Mouse (Mus musculus): Measurements from ENCODE around the gene Sugp2.
A peak's percentile ranks its signal among the peaks of the same experiment; 100 is the strongest.
"Not testable (repeated sequence)": the region's sequence is repeated elsewhere in the genome, so short reads cannot be mapped to it uniquely, and the experiment has no call there.

Sugp2 gene

DNA sequence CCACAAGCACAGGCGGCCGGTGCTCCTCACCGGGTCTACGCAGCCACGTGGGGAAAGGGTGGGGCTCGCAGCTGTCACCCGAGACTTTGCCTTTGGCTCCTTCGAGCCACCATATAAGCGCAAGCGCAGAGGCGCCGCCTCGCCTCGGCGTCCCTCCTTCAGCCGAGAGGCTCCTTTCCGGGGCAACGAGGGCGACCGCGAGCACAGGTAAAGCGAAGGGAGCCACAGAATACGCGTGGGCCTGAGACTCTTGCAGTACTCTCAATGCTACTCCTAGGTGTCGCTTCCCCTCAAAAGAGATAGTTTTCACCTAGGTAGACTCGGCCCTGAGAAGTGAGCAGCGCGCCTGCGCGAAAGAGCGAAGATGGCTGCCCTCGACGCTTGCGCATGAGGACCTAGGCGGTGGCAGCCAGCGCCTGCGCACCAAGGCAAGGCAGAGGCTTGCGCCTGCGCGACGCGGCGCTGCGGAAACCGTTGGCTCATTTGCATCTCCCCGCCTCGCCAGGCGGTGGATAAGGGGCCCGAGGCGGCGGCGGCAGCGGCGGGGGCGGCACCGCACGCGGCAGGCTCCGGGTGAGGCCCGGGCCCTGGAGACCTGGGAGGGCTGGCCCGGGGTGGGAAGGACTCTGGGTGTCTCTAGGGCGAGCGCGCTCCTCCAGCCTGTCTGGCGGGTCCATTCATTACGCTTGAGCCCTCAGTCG is at the start of gene Sugp2, which contains the start of gene Armc6:
Sugp2 (plus strand) TSS at position 147 of the 701 bp plus-strand sequence.
Armc6 (minus strand) TSS at position 387 of the 701 bp plus-strand sequence.
- peak; percentile 96 to 97 for DNase-seq

DNA sequence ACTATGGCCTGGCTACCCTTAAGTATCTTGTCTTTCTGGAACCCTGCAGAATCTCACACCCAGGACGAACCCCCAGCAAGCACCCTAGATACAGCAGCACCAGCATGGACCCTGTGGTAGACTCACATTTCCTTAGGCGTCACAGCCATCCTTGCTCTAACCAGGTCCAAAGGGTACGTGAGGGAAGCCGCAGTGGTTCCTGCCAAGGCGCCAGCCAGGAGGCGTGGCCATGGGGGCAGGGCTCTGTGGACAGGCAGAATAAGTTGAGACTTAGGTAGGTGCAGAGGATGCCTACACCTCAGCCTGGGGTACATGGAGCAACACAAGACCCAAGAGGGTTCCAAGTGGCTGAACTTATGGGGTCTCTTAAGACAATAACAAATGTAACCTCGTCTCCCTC is 45.3 kb upstream of the Sugp2 start:
- DNase-seq: peak; percentile 93 to 94

DNA sequence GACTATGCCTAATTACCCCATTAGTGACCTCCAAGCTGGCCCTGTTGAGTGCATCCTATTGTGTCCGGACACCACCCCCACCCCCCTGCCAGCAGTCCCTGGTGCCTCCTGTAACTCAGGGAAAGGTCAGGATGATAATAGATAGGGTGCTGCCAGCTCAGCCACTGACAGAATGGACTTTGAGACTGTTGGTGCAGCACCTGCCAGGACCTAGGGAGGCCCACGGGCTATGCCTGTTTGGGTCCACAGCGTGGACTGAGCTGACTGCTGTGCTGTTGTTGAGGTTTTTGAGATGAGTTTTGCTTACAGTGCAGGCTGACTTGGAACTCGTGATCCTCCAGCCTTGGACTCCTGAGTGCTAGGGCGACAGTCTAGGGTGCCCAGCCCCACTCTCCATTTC is 40.8 kb upstream of the Sugp2 start:
- DNase-seq: peak; percentile 76 to 89

DNA sequence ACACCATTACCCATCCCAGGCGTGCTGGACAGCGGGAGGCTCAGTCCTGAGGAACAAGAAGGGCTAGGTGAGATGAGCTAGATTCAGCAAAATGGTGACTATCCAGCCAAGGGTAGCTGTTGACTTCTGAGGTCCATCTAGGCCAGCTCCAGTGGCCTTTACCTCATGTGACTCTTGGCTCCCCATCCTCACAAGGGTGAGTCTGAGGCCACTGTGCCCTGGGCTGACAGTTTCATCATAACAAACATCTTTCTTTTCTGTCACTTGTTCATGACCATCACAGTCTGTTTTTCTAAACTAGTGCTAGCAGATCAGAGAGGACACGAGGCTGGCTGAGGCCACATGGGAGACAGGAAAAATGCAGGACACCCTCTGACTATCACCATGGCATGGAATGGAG is 39.8 kb upstream of the Sugp2 start:
- DNase-seq: peak in 1 of 2 experiments; percentile 42

DNA sequence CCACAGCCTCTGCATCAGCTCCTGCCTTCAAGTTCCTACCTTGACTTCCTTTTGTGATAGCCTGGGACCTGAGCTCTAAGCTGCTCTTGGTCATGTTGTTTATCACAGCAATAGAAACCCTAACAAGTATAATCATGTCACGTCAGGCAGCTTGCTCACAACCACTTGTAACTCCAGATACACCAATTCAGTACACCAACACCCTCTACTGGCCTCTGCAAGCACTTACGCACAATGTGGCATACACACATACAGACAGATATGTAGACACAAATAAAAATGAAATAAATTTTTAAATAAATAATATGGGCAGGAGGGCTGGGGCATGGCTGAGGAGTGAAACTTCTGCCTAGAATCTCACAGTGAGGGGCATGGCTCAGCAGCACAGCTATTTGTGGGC is 38.3 kb upstream of the Sugp2 start:
- DNase-seq: no peak

DNA sequence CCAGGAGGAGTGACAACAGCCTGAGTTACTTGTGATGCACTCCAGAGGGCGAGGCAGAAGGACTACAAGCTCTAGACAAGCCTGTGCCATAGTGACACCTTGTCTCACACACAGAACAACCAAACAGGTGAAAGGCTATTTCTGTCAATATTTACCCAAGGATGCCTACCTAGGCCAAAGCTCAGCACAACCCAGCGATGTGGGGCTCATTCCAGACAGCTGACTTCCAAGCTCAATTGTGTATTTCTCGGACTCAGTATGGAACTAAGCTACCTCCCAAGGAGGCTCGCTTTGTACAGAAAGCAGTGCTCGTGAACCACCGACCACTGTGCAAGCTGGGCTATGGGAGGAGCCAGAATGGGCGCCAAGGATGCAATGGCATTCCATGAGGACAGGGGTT is 36.4 kb upstream of the Sugp2 start:
- peak; percentile 54 to 79 for DNase-seq

DNA sequence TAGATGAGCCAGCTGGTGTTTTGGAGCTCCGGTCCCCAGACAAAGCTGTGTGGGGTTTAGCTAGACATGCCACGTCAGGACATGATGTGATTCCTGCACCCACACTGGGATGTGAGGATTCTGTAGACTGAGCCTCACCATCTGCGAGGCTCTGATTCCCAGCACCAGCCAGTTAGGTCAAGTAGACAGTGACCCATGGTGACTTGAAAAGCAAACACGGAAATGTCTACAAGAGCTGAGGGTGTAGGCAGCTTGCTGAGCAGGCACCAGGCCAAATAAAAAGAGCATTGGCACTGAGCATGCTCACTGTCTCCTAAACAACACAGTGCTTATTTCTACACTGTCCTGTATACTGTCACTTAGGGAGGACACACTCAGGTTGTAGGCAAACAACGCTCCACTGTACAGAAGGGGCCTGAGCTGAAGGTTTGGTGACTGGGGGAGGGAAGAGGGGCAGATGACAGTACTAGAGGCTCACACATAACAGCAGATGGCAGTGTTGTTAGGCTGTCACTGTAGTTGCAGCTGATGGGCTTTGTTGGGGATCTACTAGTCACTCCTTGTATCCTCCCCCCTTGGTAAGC is 33.8 kb upstream of the Sugp2 start:
- peak; percentile 61 to 65 for DNase-seq

DNA sequence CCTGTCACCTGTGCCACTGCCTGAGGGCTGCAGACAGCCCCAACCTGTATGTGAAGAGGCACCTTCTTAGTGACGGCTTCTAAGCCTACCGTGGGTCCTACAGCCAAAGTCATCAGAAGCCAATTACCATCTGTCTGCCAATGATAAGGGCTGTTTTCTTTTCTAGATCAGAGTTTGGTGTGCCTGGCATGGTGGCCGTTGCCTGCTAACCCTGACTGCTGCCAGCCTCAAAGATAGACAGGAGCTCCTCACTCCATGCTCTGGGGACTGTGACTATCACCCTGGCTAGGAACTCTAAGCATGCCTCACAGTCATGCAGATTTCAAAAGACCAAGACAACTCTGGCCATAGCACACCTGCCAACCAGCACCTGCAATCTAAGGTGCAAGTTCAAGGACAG is 32.6 kb upstream of the Sugp2 start:
- DNase-seq: no peak

DNA sequence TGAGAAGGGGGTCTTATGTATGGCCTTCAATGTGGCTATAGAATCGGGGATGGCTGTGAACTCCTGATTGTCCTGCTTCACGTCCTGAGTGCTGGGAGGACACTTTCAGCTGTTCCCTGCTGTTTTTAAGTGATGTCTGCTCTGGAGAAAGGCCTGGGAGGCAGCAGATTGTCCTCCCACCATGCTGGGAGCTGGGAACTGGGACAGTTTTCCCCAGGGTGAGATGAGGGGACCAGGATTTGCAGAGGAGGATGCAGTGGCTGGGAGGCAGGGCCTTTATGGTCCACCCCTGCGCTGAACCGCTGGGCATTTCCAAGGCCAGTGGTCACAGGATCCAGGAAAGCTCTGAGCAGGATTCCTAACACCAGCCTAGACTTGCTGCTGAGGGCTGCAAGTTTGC is 31.0 kb upstream of the Sugp2 start:
- no peak for DNase-seq

DNA sequence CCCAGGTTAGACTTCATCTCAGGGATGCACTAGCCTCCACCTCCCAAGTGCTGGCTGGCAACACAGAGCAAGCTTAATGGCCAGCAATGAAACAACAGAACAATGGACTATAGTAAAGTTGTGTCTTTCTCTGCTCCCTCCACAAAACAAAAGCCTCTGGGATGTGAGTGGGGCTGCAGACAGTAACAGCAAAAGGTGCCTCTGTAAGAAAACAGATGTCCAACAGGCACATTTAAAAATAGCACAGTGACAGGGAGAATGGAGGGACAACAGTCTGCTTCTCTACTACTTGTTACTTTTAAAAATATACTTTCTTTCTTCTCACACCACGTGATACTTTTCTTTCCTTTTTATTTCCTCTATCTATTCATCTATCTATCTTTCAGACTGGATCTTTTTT is 29.3 kb upstream of the Sugp2 start:
- DNase-seq: no peak

DNA sequence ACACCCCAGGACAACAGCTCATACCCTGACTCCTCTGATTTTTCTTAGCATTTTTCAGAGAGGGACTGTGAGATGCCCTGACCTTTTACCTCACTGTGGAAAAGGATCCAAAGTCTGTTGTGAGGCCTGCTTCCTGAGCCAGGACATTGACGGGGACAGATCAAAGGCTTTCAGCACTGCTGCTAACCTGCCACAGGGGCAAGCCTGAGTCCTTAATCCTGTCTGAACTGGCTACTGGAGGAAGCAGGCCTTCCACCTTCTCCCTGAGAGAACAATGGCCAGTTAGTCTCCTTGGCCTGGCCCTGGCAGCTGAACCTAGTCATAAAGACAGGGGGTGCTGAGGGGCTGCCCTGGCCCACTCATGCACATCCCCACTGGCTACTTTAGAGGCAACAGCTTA is 25.9 kb upstream of the Sugp2 start:
- DNase-seq: peak; percentile 64 to 81

DNA sequence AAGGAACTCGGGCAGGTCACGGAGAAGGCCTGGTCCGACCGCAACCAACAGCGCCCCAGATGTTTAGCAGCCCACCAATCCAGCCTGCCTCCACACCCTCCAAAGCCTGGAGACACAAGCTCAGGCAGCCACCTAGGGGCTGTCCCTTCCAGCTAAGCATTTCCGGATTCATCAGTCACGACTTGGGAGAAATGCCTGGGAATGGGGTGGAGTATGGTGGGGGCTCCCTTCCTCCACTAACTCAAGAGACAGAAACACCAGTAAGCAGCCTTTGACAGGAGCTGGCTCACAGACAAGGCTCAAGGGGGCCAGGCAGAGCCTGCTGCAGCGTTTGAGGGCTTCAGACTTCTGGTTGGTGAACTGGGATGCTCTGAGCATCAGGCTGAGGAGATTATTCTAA is 23.5 kb upstream of the Sugp2 start:
- DNase-seq: peak in 1 of 2 experiments; percentile 48

DNA sequence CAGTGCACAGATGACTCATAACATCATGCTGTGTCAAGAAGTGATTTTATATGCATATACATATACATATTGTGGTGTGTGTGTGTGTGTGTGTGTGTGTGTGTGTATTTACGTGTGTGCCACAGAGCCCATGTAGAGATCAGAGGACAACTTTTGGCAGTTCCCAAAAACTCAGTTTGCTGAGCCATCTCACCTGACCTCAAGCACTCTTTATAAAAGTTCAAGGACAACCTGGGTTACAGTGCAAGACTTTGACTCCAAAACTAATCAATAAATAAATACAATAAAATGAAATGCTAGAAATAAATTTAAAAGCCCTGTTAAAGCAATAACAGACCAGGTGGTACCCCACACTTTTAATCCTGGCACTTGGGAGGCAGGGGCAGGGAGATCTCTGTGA is 22.8 kb upstream of the Sugp2 start:
- DNase-seq: peak in 1 of 2 experiments; percentile 4

DNA sequence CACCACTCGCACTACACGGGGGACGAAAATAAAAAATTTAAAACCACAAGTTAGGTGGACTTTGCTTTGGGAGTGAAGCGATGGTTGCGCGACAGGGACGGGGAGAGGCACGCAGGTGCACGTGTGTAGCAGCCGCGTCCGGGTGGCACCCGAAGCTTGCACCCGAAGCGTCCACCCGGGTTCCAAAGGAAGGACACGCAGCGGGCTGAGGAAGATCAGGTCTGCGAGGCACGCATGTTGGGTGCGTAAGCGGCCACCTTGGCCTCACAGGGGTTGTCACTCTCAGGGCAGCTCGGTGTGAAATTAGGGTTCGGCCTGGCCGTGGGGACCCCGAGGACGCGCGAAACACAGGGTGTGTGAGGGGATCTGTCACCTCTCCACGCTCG is 22.3 kb upstream of the Sugp2 start:
- peak in 1 of 2 experiments; percentile 62 for DNase-seq

DNA sequence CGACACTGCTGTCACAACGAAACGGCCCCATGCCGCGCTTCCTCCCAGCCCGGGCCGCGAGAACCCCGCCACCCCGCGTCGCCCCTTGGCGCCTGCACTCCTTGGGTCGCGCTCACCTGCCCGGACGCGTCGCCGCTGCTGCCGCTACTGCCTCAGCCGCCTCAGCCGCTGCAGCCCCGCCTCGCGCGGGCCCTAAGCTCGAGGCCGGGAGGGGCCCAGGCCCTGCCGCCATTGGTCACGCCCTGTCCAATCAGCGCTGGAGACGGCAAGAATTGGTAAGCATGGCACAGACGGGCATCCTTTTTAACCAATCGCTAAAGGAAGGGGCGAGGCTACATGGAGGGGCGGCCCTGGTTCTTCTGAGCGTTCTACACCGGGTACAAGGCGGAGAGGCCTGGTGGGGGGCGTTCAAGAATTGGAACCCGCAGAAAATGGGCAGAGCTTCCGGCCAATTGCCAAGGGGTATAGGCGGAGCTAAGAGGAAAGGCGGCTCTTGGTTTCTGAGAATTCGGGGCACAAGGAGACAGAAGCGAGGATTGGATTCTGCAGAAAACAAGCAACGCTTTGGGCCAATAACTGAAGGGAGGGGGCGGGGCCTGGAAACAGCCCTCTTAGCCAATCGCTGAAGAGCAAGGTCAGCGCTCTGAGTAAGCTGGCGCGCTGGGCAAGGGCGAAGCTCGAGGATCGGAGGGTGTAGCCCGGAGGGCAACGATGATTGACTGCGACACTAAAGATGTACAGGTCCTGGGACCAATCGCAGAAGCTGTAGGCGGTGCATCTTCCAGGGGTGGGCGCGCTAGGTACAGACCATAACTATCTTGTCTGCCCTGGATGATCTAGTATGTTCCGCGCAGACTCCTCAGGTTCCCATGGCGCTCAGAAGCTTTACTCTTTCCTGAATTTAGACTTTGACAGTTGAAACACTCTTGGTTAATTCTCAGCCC is 21.6 kb upstream of the Sugp2 start, which contains the start of gene Slc25a42:
Slc25a42 (minus strand) TSS at position 194 of the 944 bp plus-strand sequence.
- peak; percentile 98 to 100 for DNase-seq

DNA sequence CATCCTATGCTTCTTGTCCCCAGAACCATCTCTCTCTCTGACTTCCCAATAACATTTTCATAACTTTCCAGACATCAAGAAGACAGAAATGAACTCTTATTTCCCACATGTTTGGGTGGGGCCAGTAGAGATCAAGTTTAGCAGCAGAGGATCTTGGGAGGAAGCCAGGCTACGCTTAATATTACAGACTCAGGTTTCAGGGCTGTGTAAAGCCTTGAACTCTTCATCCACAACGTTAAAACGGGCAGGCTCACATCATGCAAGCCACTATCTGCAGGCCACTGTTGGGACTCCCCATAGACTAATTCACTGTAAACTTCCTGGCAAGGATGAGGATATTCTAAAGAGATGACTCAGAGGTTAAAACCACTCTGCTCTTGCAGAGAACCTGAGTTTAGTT is 19.6 kb upstream of the Sugp2 start:
- DNase-seq: no peak

DNA sequence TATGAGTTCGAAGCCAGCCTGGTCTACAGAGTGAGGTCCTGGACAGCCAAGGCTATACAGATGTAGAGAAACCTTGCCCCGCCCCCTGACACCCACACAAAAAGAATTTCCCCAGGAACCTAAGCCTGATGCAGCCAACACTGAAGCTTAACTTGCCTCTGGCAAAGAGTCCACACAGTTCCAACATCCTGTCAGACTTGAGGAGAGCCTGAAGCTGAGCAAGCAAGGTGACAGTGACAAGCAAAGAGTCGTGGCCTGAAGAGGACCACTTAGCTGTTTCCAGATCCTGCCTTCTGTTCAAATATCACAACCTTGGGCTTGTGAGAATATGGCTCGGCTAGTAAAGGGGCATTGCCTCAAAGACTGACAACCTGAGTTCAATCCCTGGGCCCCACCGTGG is 18.9 kb upstream of the Sugp2 start:
- DNase-seq: no peak

DNA sequence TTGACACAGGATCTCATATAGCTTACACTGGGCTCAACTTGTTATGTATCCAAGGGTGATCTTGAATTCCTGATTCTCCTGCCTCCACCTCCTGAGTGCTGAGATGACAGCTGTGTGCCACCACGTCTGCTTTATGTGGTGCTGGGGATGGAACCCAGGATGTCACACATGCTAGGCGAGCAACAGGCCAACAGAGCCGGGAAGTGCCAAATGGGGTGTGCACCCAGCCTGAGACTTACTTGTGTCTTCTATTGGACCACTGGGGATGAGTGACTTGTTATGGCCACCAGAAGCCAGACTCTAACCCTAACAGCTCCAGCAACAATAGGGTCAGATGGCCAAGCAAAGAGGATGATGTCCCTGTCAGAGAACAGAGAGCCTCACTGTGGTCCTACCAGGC is 17.9 kb upstream of the Sugp2 start:
- not testable (repeated sequence) for DNase-seq

DNA sequence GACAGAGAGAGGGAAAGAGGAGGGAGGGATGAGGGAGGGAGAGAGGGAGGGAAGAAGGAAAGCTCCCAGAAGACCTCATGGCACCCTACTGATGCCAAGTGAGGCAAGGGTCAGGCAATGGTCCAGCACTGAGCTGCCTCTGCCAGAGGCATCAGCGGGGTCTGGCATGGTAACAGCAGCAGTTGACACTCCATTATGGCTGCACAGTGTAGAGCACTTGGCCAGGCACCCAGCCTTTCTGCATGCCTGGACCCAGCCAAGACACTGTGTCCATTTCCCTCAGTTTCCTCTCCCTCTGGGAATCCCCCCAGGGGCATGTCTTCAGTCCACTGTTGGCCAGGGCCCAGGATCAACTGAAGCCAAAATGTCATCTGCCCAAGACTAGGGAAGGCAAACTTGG is 17.5 kb upstream of the Sugp2 start:
- peak; percentile 91 to 95 for DNase-seq

DNA sequence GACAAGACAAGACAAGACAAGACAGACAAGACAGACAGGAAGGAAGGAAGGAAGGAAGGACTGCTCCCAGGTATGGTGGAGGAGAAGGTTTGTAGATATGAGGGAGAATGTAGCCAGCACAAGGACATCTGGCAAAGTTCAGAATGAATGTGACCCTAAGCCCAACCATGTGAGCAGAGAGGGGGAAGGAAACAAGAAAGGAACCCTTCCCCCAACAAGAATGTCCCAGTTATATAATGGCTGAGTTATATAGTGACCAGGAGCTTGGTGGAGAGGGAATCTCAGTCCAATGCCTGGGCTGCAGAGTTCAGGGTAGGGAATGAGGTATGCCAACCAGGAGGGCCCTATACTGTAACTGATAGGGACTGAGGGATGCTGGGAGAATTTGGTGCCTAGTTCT is 16.6 kb upstream of the Sugp2 start:
- peak; percentile 62 to 90 for DNase-seq

DNA sequence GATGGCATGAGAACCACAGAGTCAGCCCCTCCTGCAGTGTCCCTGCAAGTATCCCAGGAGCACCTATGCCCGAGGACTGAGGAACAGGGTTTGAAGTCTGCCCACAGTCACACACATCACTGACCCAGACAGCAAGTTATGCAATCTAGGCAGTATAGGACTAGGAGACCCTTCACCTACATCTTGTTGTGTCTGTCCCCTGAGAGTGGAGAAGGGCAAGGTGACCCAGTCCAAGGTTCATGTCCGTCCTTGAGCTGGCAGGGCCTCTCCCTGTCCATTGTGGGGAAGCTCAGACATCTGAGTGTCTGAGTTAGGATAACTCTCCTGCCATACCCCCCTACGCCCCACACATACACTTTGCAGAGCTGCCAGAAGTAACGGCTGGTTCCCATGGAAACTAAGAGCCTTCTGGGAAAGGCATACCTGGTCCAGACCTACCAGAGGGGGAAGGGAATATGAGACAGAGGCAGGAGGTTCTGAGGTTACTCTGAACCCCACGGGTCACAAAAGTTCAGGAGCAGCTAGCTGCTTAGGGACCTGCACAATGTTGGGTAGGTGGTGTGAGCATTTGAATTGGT is 14.8 kb upstream of the Sugp2 start:
- peak; percentile 49 to 80 for DNase-seq

DNA sequence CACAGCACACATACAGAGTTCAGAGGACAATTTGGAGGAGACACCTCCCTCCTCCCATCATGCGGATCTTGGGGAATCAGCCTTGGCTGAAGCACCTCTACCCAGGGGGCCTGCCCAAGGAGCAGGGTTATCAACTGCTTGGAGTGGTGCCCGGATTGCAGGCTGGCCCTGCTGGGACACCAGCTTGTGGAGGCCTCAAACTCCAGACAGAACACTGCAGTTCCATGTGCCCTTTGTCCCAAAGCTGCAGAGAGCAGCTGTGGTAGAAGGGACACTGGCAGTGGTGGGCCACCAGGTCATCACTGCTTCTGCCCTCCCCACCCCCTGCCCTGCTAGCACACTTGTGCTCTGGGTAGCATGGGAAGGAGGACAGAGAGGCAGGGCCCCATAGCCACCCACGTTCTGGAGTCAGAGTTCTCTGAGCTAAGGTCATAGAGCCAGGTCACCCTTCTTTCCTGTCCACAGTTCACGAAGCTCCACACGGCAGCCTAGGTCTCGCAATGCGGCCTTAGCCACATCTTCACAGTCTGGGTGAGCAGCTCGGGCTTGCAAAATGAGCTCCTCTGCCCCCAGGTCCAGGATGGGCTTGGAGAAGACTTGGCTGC is 13.7 kb upstream of the Sugp2 start:
- DNase-seq: peak; percentile 84

DNA sequence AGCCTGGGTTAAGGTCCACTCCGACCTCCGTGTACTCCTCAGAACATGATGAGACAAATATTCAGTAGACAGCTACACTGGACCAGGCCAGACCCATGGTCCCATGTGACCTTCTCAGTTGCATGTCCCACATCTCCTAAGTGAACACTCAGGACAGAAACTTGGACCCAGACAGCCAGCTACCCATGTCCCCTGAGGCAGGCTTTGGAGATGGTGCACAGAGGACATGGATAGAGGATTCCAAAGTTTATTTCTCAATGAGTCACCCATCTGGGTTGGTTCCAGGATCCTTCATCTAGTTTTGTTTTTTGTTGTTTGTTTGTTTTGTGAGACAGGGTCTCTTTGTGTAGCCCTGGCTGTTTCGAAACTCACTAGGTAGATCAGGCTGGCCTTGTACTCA is 13.1 kb upstream of the Sugp2 start:
- DNase-seq: no peak

All from kidney, postnatal 36 days (tissue).